Mouse (Mus musculus) embryonic facial prominence, embryonic 14.5 days (tissue): Measurements from ENCODE around the gene AB124611. TPM values are rescaled to one million over a fixed set of nuclear protein-coding genes. Genes with fewer than 3 reads are reported as not detected.
"Not testable (repeated sequence)": the region's sequence is repeated elsewhere in the genome, so short reads cannot be mapped to it uniquely, and the experiment has no call there.

ENCODE experiments used
- ATAC-seq: fragments of 200-750 bp; cut with Nextera tagmentation; 2 replicates; pipeline ENCODE4 v1.8.0; 2017; ENCODE audit warnings: low read depth, moderate number of reproducible peaks, moderate TSS enrichment
- DNase-seq: peaks from one replicate; pipeline ENCODE4 v3.0.0-alpha.2; 2015; ENCODE audit warnings: low spot score
- H3K27ac ChIP-seq: fragments of 300-500 bp; sonication (generic); replicated peaks from 2 replicates; pipeline ENCODE4 v1.5.1; 2014; ENCODE audit warnings: low read depth, mild to moderate bottlenecking, low read length, moderate library complexity
- H3K27me3 ChIP-seq: fragments of 300-500 bp; sonication (generic); replicated peaks from 2 replicates; pipeline ENCODE4 v1.6.1; 2014; ENCODE audit warnings: low read length; ENCODE audit not compliant: control insufficient read depth, insufficient read depth
- H3K36me3 ChIP-seq: fragments of 300-500 bp; sonication (generic); 2 replicates; pipeline ENCODE4 v1.6.1; 2014; ENCODE audit warnings: low read length, mixed read lengths; ENCODE audit not compliant: control insufficient read depth, insufficient read depth
- H3K4me1 ChIP-seq: fragments of 300-500 bp; sonication (generic); 2 replicates; pipeline ENCODE4 v1.6.1; 2014; ENCODE audit warnings: antibody characterized with exemption, low read length; ENCODE audit not compliant: control insufficient read depth, insufficient read depth
- H3K4me2 ChIP-seq: fragments of 300-500 bp; sonication (generic); 2 replicates; pipeline ENCODE4 v1.6.1; 2014; ENCODE audit warnings: low read depth, mild to moderate bottlenecking, low read length, moderate library complexity, mixed read lengths
- H3K4me3 ChIP-seq: fragments of 300-500 bp; sonication (generic); 2 replicates; pipeline ENCODE4 v1.5.1; 2014; ENCODE audit warnings: low read depth, mild to moderate bottlenecking, low read length
- H3K9ac ChIP-seq: fragments of 300-500 bp; sonication (generic); 2 replicates; pipeline ENCODE4 v1.6.1; 2014; ENCODE audit warnings: low read depth, mild to moderate bottlenecking, low read length, moderate library complexity, mixed read lengths
- H3K9me3 ChIP-seq: fragments of 300-500 bp; sonication (generic); 2 replicates; pipeline ENCODE4 v1.6.1; 2016; ENCODE audit warnings: low read length; ENCODE audit not compliant: control insufficient read depth
- WGBS: fragments of 180-500 bp; shearing (Covaris S2); extraction: QIAGEN DNeasy Blood & Tissue Kit; methylation state at CpG from one replicate; pipeline ENCODE4 v1.1.7; 2014; 5-methylcytosine and 5-hydroxymethylcytosine counted together
- polyA plus RNA-seq: library from polyadenylated mRNA; unstranded; fragments of >200 nt; fragmentation: Nextera tagmentation; extraction: Ambion mirVana; gene quantifications from 2 replicates; pipeline ENCODE4 v1.2.1, GENCODE M21; 2014

The AB124611 gene
- polyA plus RNA-seq, 1 experiment from 2014 or later, result 2.1 TPM

DNA sequence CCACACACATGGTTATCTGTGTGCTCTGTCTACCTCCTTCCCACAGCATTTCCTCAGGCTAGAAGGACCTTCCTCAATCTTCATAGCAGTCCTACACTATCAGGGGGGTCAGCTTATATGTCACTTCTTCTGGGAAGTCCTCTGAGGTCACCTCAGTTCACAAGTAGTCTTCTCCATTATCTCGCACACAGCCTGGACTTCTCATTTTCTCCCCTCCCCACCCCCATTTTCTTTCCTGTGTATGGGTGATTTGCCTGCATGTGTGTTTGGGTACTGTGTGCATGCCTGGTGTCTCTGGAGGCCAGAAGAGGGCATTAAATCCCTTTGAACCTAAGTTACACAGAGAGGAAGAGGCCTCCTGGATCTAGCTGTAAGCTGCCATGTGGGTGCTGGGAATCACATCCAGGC lies 1.9 kb downstream of the AB124611 start:
- Histone ChIP-seq H3K27me3 (no peaks in the 10 kb centered on the region), H3K36me3 (no peaks in the 10 kb centered on the region)

DNA sequence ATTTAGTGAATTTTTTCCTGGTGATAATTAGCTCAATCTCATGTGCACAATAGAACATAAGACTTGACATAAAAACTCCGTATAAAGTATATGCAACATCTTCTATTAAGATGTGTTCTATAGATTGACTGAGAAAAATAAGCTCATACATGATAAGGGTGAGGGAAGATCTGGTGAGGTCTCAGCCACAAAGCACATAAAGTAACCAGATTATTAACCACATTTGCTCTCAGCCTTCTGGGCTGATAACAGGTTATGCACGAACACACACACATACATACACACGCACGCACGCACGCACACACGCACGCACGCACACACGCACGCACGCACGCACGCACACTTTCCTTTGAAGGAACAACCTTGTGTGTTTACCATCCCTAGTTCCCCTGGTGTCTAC lies 10.5 kb downstream of the AB124611 start:
- WGBS, result 93% methylated on average over 14 of the region's 14 CpGs
- Histone ChIP-seq H3K36me3 (no peaks in the 10 kb centered on the region), H3K9ac (no peak overlapping the region)

More for the DNA sequence above, 1.9 kb downstream of the AB124611 start:
- no peak for ATAC-seq
- H3K4me1 ChIP-seq, result 0 out of 2 replicates have a peak, but pooled peaks cover 3% of the 10 kb centered on the region
- no peak overlapping the region for H3K9ac ChIP-seq
- no peak overlapping the region for H3K27ac ChIP-seq
- no peak overlapping the region for H3K4me2 ChIP-seq
- H3K4me3 ChIP-seq, result no peak overlapping the region
- DNase-seq, result no peak
- WGBS, result 43% methylated on average over 1 of the region's 1 CpGs
- H3K9me3 ChIP-seq, result no peaks in the 10 kb centered on the region

DNA sequence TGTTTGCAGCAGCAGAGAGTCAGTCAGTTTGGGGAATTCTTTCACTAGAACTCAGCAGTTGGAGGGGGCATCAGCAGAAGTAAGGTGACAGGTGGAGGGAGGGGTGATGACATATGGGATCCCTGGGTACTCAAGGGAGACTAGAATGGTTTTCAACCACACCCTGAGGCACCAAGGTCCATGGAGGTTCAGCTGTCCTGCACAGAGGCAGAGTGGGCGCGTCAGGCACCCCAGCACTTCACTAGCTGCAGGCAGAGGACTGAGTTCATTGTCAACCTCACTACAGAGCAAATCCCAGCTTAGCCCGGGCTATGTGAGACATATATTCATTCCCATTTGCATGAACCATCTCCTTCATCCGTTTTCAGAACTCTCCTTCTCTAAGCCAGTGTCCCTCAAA lies 11.0 kb downstream of the AB124611 start:
- Histone ChIP-seq H3K4me3 (no peak overlapping the region), H3K27me3 (no peaks in the 10 kb centered on the region), H3K27ac (no peak overlapping the region), H3K36me3 (no peaks in the 10 kb centered on the region), H3K9me3 (no peaks in the 10 kb centered on the region), H3K9ac (no peak overlapping the region), H3K4me2 (no peak overlapping the region), H3K4me1 (no peaks in the 10 kb centered on the region)
- no peak for ATAC-seq
- 68% methylated on average over 4 of the region's 4 CpGs for WGBS
- DNase-seq, result no peak

More for the DNA sequence above, 10.5 kb downstream of the AB124611 start:
- Histone ChIP-seq H3K27me3 (no peaks in the 10 kb centered on the region), H3K4me2 (no peak overlapping the region), H3K27ac (no peak overlapping the region), H3K9me3 (no peaks in the 10 kb centered on the region), H3K4me3 (no peak overlapping the region), H3K4me1 (no peaks in the 10 kb centered on the region)
- DNase-seq, result no peak
- no peak for ATAC-seq

DNA sequence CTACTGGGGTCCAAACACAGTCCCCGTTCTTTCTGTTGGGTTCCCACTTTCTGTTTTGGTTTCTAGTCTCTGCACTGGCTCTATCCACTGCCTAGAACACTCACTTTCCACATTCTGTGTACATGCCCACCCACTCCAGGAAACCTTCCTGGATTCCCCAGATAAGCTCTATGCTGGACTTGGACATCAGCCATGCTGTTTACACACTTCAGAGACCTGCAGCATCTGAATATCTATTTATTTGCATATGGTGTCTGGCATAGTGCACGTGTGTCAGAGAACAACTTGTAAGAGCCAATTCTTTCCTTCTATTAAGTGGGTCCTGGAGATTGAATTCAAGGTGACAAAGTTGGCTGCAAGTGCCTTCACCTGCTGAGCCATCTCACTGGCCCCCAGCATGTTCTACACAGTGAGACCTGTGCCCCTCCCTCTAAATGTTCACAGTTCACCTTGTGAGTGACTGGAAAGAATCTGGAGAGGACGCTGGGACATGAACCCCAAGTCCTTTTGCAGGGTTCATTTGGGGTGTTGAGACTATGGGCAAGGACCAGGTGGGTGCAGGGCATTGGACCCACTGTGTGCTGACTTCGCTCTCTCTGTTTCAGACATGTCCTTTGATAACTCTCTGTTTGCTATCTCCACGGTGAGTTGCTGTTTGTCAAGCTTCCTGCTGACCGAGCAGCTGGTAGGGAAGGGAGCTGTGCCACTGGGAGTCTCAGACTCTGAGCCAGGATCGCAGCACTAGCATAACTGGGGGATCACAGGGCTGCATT lies 14.2 kb downstream of the AB124611 start:
- Histone ChIP-seq H3K36me3 (no peaks in the 10 kb centered on the region), H3K27me3 (no peaks in the 10 kb centered on the region), H3K4me2 (no peak overlapping the region), H3K9me3 (no peaks in the 10 kb centered on the region), H3K27ac (no peak overlapping the region), H3K4me3 (no peak overlapping the region), H3K9ac (no peak overlapping the region), H3K4me1 (peaks cover 7% of the 10 kb centered on the region)
- ATAC-seq (no peak), DNase-seq (no peak)
- WGBS, result 76% methylated on average over 7 of the region's 7 CpGs

DNA sequence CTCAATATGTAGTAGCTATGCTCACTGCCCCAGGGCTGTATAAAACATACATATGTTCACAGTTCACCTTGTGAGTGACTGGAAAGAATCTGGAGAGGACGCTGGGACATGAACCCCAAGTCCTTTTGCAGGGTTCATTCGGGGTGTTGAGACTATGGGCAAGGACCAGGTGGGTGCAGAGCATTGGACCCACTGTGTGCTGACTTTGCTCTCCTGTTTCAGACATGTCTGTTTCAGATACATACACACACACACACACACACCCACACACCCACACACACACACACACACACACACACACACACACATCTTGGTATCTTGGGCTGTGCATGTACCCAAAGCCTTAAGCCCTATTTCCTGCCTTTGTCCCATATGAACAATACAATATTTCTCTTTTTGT lies 16.0 kb downstream of the AB124611 start:
- WGBS, result 92% methylated on average over 2 of the region's 2 CpGs

DNA sequence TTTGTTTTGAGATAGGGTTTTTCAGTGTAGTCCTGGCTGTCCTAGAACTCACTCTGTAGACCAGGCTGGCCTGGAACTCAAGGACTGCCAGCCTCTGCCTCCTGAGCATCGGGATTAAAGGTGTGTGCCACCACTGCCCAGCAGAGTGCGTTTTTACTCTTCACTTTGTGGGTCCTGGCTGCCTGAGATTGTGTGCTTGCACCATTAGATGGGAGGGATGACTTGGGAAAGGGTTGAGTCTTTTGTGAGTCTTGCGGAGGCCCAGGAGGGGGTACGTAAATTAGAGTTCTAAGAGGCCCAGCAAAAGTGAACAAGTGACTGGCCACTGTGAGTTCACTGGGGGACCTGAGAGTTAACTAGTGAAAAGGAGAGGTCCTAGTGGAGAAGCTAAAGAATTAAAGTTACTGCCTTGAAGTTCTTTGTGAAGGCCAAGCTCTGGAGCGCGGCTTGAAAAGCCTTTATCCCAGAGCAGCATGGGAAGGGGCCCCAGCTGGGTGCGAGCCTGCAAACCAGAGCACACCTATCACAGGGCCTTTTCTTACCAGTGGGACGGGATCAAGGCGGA lies 19.5 kb downstream of the AB124611 start:
- peak; percentile 82 for ATAC-seq
- Histone ChIP-seq H3K9ac (peak overlapping the region; percentile 64), H3K27ac (peak overlapping the region; percentile 99), H3K36me3 (peaks cover 8% of the 10 kb centered on the region; the same call in 1 of the 2 replicates), H3K9me3 (no peaks in the 10 kb centered on the region), H3K4me2 (peak overlapping the region; percentile 77), H3K27me3 (no peaks in the 10 kb centered on the region), H3K4me1 (peaks cover 19% of the 10 kb centered on the region), H3K4me3 (peak overlapping the region; percentile 88)
- DNase-seq, result peak; percentile 95
- 6% methylated on average over 9 of the region's 9 CpGs for WGBS

More for the DNA sequence above, 16.0 kb downstream of the AB124611 start:
- H3K9ac ChIP-seq, H3K36me3 ChIP-seq, H3K27me3 ChIP-seq, H3K4me3 ChIP-seq, DNase-seq, H3K4me2 ChIP-seq, ATAC-seq, H3K9me3 ChIP-seq, H3K27ac ChIP-seq, H3K4me1 ChIP-seq: not testable (repeated sequence)

DNA sequence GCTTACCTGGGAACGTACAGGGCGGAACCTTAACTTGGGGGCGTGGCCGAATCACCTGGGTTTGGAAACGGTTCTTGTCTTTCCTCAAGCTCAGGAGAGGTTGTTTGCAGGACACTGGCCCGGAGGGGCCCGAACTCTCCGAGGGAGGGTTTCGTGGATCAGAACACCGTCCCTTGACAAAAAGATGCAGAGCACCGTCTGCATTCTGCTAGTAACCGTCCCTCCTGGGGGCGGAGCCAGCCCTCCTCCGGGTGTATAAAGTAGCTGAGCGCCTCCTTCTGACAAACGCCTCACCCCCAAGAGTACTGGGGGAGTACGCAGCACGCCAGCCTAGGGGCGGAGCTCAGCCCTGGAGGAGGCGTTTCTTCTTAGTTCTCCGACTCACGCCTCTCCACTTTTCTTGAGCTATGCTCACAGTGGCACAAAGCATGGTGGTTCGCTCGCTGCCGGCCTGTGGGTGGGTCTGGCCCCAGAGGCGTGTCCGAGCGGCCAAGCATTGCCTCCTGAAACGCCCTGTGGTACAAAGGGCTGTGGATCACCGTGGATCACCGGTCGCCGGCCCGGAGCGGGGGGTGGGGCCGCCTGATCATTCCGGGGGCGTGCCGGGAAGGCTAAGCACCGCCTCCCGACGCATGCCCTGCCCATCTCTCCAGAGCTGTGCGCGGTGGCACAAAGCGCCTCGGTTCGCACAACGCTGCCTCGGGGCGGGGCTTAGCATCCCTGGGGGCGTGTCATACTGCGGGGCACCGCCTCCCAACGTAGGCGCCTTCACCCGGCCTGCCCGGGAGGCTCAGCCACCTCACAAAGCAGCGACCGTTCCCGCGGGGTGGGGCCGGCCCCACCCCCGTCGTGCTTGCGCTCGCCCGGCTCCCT lies 20.2 kb downstream of the AB124611 start:
- peak overlapping the region; percentile 99 for H3K27ac ChIP-seq
- WGBS, result under 1% methylated on average over 39 of the region's 67 CpGs
- peak overlapping the region; percentile 77 for H3K4me2 ChIP-seq
- H3K4me3 ChIP-seq, result peak overlapping the region; percentile 88
- H3K36me3 ChIP-seq, result peaks cover 14% of the 10 kb centered on the region
- H3K9ac ChIP-seq, result peak overlapping the region; percentile 64
- DNase-seq, result peak; percentile 99
- no peaks in the 10 kb centered on the region for H3K27me3 ChIP-seq
- peaks cover 19% of the 10 kb centered on the region for H3K4me1 ChIP-seq
- ATAC-seq, result peak; percentile 94
- H3K9me3 ChIP-seq, result no peaks in the 10 kb centered on the region

DNA sequence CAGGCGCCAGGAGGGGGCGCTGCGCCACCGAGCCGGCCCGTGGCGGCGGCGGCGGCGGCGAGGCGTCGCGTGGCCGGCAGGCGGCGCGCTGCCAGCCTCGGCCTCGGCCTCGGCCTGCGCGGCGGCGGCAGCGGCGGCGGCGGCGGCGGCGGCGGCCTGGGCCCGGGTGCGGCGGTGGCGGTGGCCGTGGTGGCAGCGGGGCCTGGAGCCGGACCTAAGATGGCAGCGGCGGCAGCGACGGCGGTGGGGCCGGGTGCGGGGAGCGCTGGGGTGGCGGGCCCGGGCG lies 20.8 kb downstream of the AB124611 start, which contains the start of gene Carm1:
Carm1 (plus strand) TSS at position 106 of the 286 bp plus-strand sequence.
- Histone ChIP-seq H3K27ac (peak within 1 kb of the TSS; percentile 99), H3K4me3 (peak within 1 kb of the TSS; percentile 88), H3K27me3 (no peaks in the 10 kb centered on the region), H3K9me3 (no peaks in the 10 kb centered on the region), H3K4me2 (peak within 1 kb of the TSS; percentile 77), H3K36me3 (peaks cover 19% of the 10 kb centered on the region), H3K4me1 (peaks cover 19% of the 10 kb centered on the region), H3K9ac (peak within 1 kb of the TSS; percentile 99)
- DNase-seq, result no peak
- no peak for ATAC-seq
- WGBS, result no CpG with 5 or more reads among the region's 52 CpGs
